Mouse (Mus musculus) thymus, postnatal 25 days (tissue): ENCODE measurements around the gene Samsn1.
"Not testable (repeated sequence)": the region's sequence is repeated elsewhere in the genome, so short reads cannot be mapped to it uniquely, and the experiment has no call there.

Experiments used
- DNase-seq: peaks from one replicate; pipeline ENCODE4 v3.0.0; 2022

Gene Samsn1

GRCm38 (mm10) chr16:75872241-75872640 lies 149.8 kb downstream of the Samsn1 start:
- DNase-seq = no peak

- DNase-seq = no peak
Measured at GRCm38 (mm10) chr16:75867400-75867799, 154.7 kb downstream of the Samsn1 start.

- DNase-seq = peak; percentile 21
Measured at GRCm38 (mm10) chr16:75865505-75865904, 156.6 kb downstream of the Samsn1 start.

- no peak for DNase-seq
Measured at GRCm38 (mm10) chr16:75864673-75865072, 157.4 kb downstream of the Samsn1 start.

GRCm38 (mm10) chr16:75856343-75856742 lies 165.7 kb downstream of the Samsn1 start:
- DNase-seq = no peak

GRCm38 (mm10) chr16:75855402-75855801 lies 166.7 kb downstream of the Samsn1 start:
- DNase-seq = no peak

- no peak for DNase-seq
Measured at GRCm38 (mm10) chr16:75853556-75854271, 168.4 kb downstream of the Samsn1 start.

- no peak for DNase-seq
Measured at GRCm38 (mm10) chr16:75852485-75852884, 169.6 kb downstream of the Samsn1 start.

GRCm38 (mm10) chr16:75849039-75849438 lies 173.0 kb downstream of the Samsn1 start:
- DNase-seq = no peak

GRCm38 (mm10) chr16:75843653-75844062 lies 178.4 kb downstream of the Samsn1 start:
- DNase-seq = no peak

- no peak for DNase-seq
Measured at GRCm38 (mm10) chr16:75843031-75843430, 179.1 kb downstream of the Samsn1 start.

GRCm38 (mm10) chr16:75842569-75842968 lies 179.5 kb downstream of the Samsn1 start:
- DNase-seq = no peak

GRCm38 (mm10) chr16:75837728-75838451 lies 184.2 kb downstream of the Samsn1 start:
- DNase-seq = no peak

- no peak for DNase-seq
Measured at GRCm38 (mm10) chr16:75831390-75831789, 190.7 kb downstream of the Samsn1 start.

GRCm38 (mm10) chr16:75826949-75827348 lies 195.1 kb downstream of the Samsn1 start:
- not testable (repeated sequence) for DNase-seq

GRCm38 (mm10) chr16:75826498-75826897 lies 195.6 kb downstream of the Samsn1 start:
- DNase-seq = no peak

GRCm38 (mm10) chr16:75823226-75823625 lies 198.9 kb downstream of the Samsn1 start:
- peak; percentile 57 for DNase-seq

GRCm38 (mm10) chr16:75820963-75821362 lies 201.1 kb downstream of the Samsn1 start:
- DNase-seq = no peak
